Mouse (Mus musculus) kidney, postnatal 36 days (tissue): ENCODE measurements around the gene Lingo4.

Source experiments
- DNase-seq, 2 experiments: peaks; one replicate each; pipeline ENCODE4 v3.0.0; 2021 to 2022; ENCODE audit warnings: mixed read lengths in 2 of 2

The Lingo4 gene

GRCm38 (mm10) chr3:94398217-94398616 is at the start of gene Lingo4:
Gene Lingo4, plus strand, starts transcription at chr3:94398517.
- DNase-seq: no peak

DNA sequence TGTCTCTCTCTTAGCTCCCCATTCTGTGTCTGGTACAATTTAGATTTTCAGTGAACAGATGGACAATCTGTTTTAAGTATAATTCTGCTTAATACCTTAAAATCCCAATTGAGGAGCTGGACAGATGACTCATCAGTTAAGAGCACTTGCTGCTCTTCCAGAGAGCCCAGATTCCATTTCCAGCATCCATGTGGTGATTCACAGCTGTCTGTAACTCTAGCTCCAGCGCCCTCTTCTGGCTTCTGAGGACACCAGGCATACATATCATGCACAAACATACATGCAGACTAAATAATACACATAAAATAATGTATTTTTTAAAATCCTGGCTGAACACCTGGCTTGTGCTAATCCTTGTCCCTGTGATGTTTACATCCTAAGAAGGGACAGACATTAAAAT is 37.5 kb upstream of the Lingo4 start:
- peak; percentile 40 to 72 for DNase-seq

DNA sequence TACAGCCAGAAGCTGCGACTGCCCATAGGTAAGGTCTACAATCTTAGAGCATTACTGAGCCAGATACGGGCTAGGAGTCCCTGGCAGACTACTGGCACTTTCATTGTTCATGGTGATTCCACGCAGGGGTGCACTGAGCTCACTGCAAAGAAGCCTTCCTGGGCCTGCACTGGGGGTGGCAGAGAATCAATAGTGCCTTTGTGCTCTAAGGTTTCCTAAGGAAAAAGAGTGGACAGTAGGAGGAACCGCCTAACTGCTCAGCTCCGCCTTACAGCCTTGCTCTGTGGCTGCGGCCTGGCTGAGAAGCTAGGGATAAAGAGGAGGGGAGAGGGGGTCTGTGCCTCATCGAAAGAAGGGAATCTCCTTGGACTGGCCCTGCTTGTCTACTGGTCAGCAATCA is 36.2 kb upstream of the Lingo4 start, which contains the start of gene C2cd4d:
C2cd4d (plus strand) TSS at position 301 of the 400 bp plus-strand sequence.
- DNase-seq: no peak

- DNase-seq: peak; percentile 54 to 71
Measured at GRCm38 (mm10) chr3:94363291-94364153, 34.8 kb upstream of the Lingo4 start.

- DNase-seq: no peak
Measured at GRCm38 (mm10) chr3:94364154-94364526, 34.2 kb upstream of the Lingo4 start.

DNA sequence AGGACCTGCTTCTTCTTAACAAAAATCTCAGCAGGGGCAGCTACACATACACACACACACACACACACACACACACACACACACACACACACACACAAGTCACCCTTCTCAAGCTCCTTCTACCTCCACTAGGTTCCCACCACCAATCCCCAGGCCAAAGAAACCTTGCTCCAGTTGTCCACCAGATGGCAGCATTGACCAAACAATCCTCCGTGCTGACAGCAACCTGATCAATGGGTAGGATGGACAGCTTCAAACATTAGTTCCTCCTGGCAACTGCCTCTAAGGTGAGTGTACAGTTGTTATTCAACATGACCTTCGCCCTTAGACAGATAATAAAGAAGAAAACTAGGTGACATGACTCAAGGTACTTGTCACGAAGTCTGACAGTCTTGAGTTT is 31.6 kb upstream of the Lingo4 start:
- peak; percentile 74 to 85 for DNase-seq

- DNase-seq: peak; percentile 26 to 51
Measured at GRCm38 (mm10) chr3:94367511-94367910, 30.8 kb upstream of the Lingo4 start.

GRCm38 (mm10) chr3:94368631-94369030 is 29.7 kb upstream of the Lingo4 start:
- DNase-seq: no peak

GRCm38 (mm10) chr3:94369709-94370108 is 28.6 kb upstream of the Lingo4 start:
- DNase-seq: no peak

GRCm38 (mm10) chr3:94371637-94372036 is 26.7 kb upstream of the Lingo4 start:
- DNase-seq: peak; percentile 98

GRCm38 (mm10) chr3:94372038-94372437 is 26.3 kb upstream of the Lingo4 start:
- DNase-seq: no peak

GRCm38 (mm10) chr3:94372641-94373040 is 25.7 kb upstream of the Lingo4 start, which contains the start of gene Rorc:
Gene Rorc, plus strand, starts transcription at chr3:94372794.
- DNase-seq: peak; percentile 81 to 88

- DNase-seq: peak; percentile 59 to 74
Measured at GRCm38 (mm10) chr3:94373090-94373489, 25.2 kb upstream of the Lingo4 start.

DNA sequence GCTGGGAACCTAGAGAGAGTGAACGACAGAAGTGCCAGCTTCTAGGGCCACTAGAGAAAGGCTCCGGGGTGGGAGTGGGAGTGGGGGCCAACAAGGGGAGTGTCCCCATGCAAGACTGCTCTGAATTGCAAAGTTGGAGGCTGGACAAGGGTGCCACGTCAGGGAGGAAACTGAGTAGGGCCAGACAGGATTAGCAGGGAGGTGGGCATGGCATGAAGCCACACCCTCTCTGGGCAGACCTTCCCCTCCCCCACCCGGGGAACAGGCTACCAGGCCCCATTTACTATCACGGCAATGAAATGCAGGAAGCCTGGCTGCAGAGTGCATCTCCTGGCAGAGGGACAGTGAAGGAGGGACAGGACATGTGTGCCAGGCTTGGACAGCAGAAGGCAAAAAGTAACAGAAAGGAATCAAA is 24.7 kb upstream of the Lingo4 start:
- DNase-seq: peak; percentile 76 to 89

DNA sequence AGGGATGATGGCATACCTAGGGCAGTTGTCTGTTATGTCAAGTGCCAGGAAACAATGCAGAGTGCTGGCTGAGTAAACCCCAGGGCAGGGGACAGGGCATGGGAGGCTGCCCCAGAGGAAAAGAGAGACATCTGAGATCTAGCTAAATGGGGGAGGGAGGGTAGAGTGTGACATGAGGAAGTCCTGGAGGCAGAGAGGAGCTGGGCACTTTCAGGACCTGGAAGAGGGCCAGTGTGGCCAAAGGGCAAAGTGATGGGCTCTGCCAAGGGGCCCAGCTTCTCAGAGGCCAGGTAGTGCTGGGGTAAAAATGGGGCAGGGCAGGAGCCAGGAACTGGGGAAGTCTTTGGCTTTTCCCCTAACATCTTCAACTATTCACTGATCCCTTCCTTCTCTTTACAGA is 23.7 kb upstream of the Lingo4 start:
- peak; percentile 86 to 89 for DNase-seq

GRCm38 (mm10) chr3:94375146-94375545 is 23.2 kb upstream of the Lingo4 start:
- DNase-seq: no peak

- DNase-seq: no peak
Measured at GRCm38 (mm10) chr3:94375861-94376260, 22.5 kb upstream of the Lingo4 start.

- DNase-seq: no peak
Measured at GRCm38 (mm10) chr3:94377028-94377923, 21.0 kb upstream of the Lingo4 start.

GRCm38 (mm10) chr3:94379831-94380510 is 18.3 kb upstream of the Lingo4 start:
- no peak for DNase-seq

DNA sequence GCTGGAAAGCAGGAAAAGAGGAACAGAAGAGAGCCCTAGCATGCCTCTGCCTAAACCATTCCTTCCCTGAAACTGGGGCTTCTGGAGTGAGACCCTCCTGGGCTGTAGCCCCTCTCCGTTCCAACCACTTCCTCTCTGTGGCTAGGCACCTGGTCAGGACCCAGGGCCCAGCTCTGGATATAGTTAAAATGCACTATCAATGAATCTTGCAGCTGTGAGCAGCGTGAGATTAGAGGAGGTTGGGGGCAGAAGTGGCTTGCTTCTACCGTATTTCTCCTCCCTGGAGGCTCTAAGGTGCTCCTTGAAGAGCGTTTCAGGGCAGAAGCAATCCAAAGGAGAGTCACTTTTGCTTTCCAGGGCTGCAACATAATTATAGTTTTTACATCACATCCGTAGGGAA is 16.0 kb upstream of the Lingo4 start:
- no peak for DNase-seq

DNA sequence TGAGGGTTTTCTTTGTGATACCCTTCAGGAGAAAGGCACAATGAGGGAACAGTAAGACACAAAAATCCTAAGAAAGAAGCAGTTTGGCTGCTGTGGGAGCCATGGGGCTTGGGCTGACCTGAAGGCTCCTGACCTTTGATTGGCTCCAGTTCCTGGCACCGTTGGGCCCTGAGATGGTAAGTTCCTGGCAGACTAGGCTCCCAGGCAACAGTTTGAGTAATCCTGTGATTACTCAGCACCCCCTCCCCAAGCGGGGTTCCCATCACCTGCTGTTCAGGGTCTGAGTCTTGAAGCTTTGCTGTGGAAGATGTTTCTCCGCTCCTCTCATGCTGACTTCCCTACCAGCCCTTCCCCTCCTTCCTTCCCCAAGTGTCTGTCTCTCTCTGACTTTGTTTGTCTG is 14.8 kb upstream of the Lingo4 start:
- peak; percentile 33 to 50 for DNase-seq

DNA sequence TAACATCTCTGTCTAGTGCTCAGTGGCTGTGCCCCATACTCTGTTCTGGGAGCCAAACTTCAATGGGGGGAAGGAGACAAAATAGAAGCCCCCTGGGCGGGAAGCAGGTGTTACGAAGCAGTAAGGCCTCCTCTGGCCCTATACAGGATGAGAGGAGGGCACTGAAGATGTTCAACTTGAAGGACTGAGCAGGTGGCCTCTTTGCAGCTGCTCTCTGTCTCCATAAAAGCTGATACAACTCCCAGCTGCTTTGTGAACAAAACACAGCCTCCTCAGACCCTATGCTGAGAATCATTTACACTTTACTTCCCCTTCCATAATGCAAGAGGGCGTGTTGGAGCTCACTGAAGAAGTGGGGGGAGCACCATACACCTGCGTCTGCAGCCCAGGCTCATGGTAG is 11.6 kb upstream of the Lingo4 start:
- no peak for DNase-seq

GRCm38 (mm10) chr3:94387391-94387790 is 10.9 kb upstream of the Lingo4 start:
- DNase-seq: no peak
